Mouse (Mus musculus) stomach, postnatal 0 days (tissue): Measurements from ENCODE around the gene Arhgap29. TPM values are rescaled to one million over a fixed set of nuclear protein-coding genes. Genes with fewer than 3 reads are reported as not detected.

Source experiments
- ATAC-seq: fragments of 200-750 bp; cut with Nextera tagmentation; 2 replicates; pipeline ENCODE4 v1.8.0; 2017; ENCODE audit not compliant: low FRiP score, low TSS enrichment
- DNase-seq: peaks from one replicate; pipeline ENCODE4 v3.0.0-alpha.2; 2016; ENCODE audit warnings: low spot score
- H3K27ac ChIP-seq: fragments of 300-500 bp; sonication (generic); replicated peaks from 2 replicates; pipeline ENCODE4 v1.5.1; 2014; ENCODE audit warnings: mild to moderate bottlenecking, control low read depth
- H3K27me3 ChIP-seq: fragments of 300-500 bp; sonication (generic); 2 replicates; pipeline ENCODE4 v1.6.1; 2014; ENCODE audit warnings: low read length; ENCODE audit not compliant: control insufficient read depth, insufficient read depth
- H3K36me3 ChIP-seq: fragments of 300-500 bp; sonication (generic); 2 replicates; pipeline ENCODE4 v1.6.1; 2014; ENCODE audit warnings: low read length, mixed read lengths; ENCODE audit not compliant: control insufficient read depth, insufficient read depth
- H3K4me1 ChIP-seq: fragments of 300-500 bp; sonication (generic); replicated peaks from 2 replicates; pipeline ENCODE4 v1.6.1; 2014; ENCODE audit warnings: antibody characterized with exemption; ENCODE audit not compliant: control insufficient read depth, insufficient read depth
- H3K4me2 ChIP-seq: fragments of 300-500 bp; sonication (generic); replicated peaks from 2 replicates; pipeline ENCODE4 v1.6.1; 2014; ENCODE audit warnings: low read depth, mild to moderate bottlenecking, control low read depth, moderate library complexity
- H3K4me3 ChIP-seq: fragments of 300-500 bp; sonication (generic); 2 replicates; pipeline ENCODE4 v1.5.1; 2014; ENCODE audit warnings: low read depth, low read length, control low read depth
- H3K9ac ChIP-seq: fragments of 300-500 bp; sonication (generic); 2 replicates; pipeline ENCODE4 v1.6.1; 2014; ENCODE audit warnings: mild to moderate bottlenecking, low read length, control low read depth, mixed read lengths
- H3K9me3 ChIP-seq: fragments of 300-500 bp; sonication (generic); 2 replicates; pipeline ENCODE4 v1.6.1; 2016; ENCODE audit warnings: low read length; ENCODE audit not compliant: control insufficient read depth
- CTCF ChIP-seq: IDR thresholded peaks from 2 replicates; pipeline ENCODE4 v1.5.1; 2016; ENCODE audit warnings: antibody characterized with exemption, low read depth, mild to moderate bottlenecking, moderate library complexity
- EP300 ChIP-seq: optimal IDR thresholded peaks from 2 replicates; pipeline ENCODE3; 2016; ENCODE audit warnings: antibody characterized with exemption
- WGBS: fragments of 180-500 bp; shearing (Covaris S2); extraction: QIAGEN DNeasy Blood & Tissue Kit; methylation state at CpG from one replicate; pipeline ENCODE4 v1.1.7; 2014; 5-methylcytosine and 5-hydroxymethylcytosine counted together
- polyA plus RNA-seq: library from polyadenylated mRNA; unstranded; fragments of >200 nt; fragmentation: Nextera tagmentation; extraction: Ambion mirVana; gene quantifications from 2 replicates; pipeline ENCODE4 v1.2.1, GENCODE M21; 2015

The Arhgap29 gene
- 15.4 and 16.6 TPM in 2 replicates for polyA plus RNA-seq

DNA sequence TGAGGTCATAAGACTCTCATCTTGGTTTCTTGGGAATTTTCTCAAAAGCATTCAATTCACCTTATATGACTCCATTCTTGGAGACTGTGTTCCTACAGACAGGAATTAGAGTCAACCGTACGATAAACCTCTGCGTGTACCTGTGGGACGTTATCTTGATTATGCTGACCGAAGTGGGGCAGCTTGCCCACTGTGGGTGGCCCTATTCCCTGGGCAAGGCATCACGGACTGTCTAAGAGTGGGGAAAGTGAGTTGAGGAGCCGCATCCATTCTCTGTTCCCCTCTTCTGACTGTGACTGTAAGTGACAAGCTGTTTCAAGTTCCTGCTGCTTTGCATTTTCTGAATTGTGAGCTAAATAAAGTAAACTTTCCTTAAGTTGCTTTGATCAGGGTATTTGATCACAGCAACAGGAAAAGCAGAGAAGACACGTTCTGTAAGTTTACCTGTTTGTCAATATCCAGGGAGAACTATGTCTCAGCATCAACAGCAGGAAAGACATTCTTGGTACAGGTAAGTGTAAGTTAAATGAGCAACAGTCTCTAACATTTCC, at the start of gene Arhgap29:
Gene Arhgap29 (plus strand): TSS at position 501 of the 551 bp plus-strand sequence.
- Histone ChIP-seq H3K4me2 (peak within 1 kb of the TSS; percentile 77), H3K4me3 (peak within 1 kb of the TSS; percentile 80), H3K9ac (peak within 1 kb of the TSS; percentile 85), H3K4me1 (no peaks in the 10 kb centered on the region; the same call in 1 of the 2 replicates), H3K27me3 (no peaks in the 10 kb centered on the region), H3K36me3 (no peaks in the 10 kb centered on the region), H3K27ac (peak within 1 kb of the TSS; percentile 91), H3K9me3 (no peaks in the 10 kb centered on the region)
- TF ChIP-seq CTCF, result no peak
- DNase-seq, result no peak
- ATAC-seq, result no peak
- WGBS, result 86% methylated on average over 8 of the region's 8 CpGs

DNA sequence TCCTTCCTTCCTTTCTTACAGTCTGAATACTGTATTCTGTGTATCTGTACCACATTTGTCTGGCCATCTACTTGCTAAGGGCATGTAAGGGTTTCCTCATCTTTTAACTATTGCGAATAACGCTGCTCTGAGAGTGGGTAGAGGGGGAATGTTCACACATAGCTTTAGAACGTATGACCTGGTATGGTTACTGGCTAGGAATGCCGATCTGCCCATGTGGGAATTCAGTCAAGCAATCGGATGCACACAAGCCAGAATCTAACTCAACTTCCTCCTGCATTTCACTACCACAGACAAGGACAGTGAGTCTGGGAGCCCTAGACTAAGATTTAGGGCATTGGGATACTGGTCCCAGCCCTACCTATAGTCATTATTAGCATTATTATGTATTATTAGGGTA, 49.6 kb upstream of the Arhgap29 start:
- Histone ChIP-seq H3K27ac (no peak overlapping the region), H3K4me2 (no peak overlapping the region)

DNA sequence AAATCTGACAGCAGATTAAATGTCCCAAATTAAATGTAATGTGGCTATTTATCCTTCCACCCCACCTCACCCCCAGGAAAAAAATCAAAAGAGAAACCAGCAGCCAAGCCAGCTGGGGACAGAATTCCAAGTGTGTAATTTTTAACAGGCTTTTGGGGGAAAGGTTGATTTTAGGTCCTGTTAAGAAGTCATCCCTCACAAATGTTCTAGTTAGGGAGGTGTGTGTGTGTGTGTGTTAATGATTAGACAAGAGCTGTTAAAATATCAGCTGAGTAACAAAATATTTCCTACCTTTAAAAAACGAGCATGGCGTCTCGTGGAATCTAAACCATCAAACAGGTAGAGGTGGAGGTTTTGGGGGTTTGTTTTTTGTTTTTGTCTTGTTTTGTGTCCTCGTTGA, 49.1 kb upstream of the Arhgap29 start:
- no peaks in the 10 kb centered on the region for H3K27me3 ChIP-seq
- H3K4me1 ChIP-seq, result 0 out of 2 replicates have a peak, but pooled peaks cover 2% of the 10 kb centered on the region
- ATAC-seq, result no peak
- no peak overlapping the region for H3K4me2 ChIP-seq
- no peaks in the 10 kb centered on the region for H3K36me3 ChIP-seq
- no peak for DNase-seq
- TF ChIP-seq EP300 (no peak), CTCF (no peak)
- H3K9ac ChIP-seq, result no peak overlapping the region
- no peak overlapping the region for H3K27ac ChIP-seq
- WGBS, result 56% methylated on average over 4 of the region's 4 CpGs
- no peak overlapping the region for H3K4me3 ChIP-seq
- H3K9me3 ChIP-seq, result no peaks in the 10 kb centered on the region

More for the DNA sequence above, 49.6 kb upstream of the Arhgap29 start:
- DNase-seq (no peak), ATAC-seq (no peak)
- no peaks in the 10 kb centered on the region for H3K27me3 ChIP-seq
- 88% methylated on average over 5 of the region's 5 CpGs for WGBS
- no peak overlapping the region for H3K4me3 ChIP-seq
- H3K4me1 ChIP-seq, result 0 out of 2 replicates have a peak, but pooled peaks cover 2% of the 10 kb centered on the region
- TF ChIP-seq EP300 (no peak), CTCF (no peak)
- no peaks in the 10 kb centered on the region for H3K36me3 ChIP-seq
- no peaks in the 10 kb centered on the region for H3K9me3 ChIP-seq
- H3K9ac ChIP-seq, result no peak overlapping the region

DNA sequence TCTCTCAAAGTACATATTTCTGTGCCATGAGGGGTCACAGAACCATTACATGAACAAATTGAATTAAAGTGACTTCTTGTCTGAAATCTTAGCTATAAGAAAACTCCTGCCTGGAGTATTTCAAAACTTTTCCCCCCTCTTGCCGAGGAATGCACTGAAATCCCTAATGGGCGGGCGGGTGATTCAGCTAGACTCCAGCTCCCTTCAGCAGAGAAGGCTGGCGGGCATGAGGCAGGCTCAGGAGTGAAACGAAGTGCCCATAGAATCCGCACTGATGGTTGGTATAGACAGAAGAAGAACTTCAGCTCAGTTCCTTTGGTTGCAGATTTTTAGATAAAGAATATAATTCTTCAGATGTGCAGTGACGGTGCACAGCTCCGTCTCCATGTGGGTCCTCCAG, 48.6 kb upstream of the Arhgap29 start:
- H3K27me3 ChIP-seq, result no peaks in the 10 kb centered on the region
- DNase-seq (no peak), ATAC-seq (no peak)
- no peaks in the 10 kb centered on the region for H3K9me3 ChIP-seq
- no peak for TF ChIP-seq CTCF
- no peak overlapping the region for H3K4me3 ChIP-seq
- WGBS, result 58% methylated on average over 8 of the region's 8 CpGs
- H3K4me2 ChIP-seq, result no peak overlapping the region
- no peaks in the 10 kb centered on the region for H3K36me3 ChIP-seq
- no peak overlapping the region for H3K27ac ChIP-seq
- 0 out of 2 replicates have a peak, but pooled peaks cover 2% of the 10 kb centered on the region for H3K4me1 ChIP-seq
- no peak overlapping the region for H3K9ac ChIP-seq

DNA sequence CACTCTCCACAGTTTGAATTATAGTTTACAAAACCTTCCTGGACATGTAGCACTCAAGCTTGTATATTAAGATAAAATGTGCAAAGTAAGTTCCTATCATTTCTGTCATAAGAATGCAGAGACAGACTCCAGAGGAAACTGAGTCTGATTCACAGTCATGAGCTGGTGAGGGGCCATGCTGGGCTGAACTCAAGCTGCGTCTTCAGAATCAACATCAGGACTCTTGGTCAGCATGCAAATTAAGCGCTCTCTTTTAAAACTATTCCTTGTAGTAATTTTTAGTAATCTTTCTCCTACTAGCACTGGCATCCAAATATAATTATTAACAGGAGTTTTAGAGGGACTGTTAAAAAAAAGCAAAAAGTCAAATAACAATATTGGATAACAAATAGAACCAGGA, 47.9 kb upstream of the Arhgap29 start:
- no peak for ATAC-seq
- Histone ChIP-seq H3K4me1 (0 out of 2 replicates have a peak, but pooled peaks cover 2% of the 10 kb centered on the region), H3K27me3 (no peaks in the 10 kb centered on the region), H3K4me2 (no peak overlapping the region), H3K4me3 (no peak overlapping the region), H3K9ac (no peak overlapping the region), H3K27ac (no peak overlapping the region), H3K9me3 (no peaks in the 10 kb centered on the region), H3K36me3 (no peaks in the 10 kb centered on the region)
- no peak for TF ChIP-seq EP300
- TF ChIP-seq CTCF, result no peak
- WGBS, result 94% methylated on average over 2 of the region's 2 CpGs
- DNase-seq, result no peak

DNA sequence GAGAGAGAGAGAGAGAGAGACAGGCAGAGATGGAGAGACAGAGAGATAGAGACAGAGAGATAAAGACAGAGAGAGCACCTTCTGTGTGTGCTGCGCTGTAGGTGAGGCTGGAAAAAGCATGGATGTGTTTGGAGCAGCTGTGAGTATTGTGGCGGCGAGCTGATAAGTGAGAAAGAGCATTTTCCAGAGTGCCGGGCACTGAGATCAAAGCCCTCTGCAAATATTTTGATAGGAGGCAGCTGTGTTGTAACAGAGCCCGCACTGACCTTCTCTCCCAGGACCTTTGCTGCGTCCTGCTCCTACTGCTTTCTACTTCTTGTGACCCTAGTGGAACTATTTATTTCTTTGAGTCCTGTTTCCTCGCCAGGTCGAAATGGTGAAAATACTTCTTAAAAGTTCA, 45.7 kb upstream of the Arhgap29 start:
- ATAC-seq (no peak), DNase-seq (peak; percentile 52)
- Histone ChIP-seq H3K27me3 (no peaks in the 10 kb centered on the region), H3K9me3 (no peaks in the 10 kb centered on the region), H3K4me2 (no peak overlapping the region), H3K4me1 (0 out of 2 replicates have a peak, but pooled peaks cover 2% of the 10 kb centered on the region), H3K4me3 (no peak overlapping the region), H3K9ac (no peak overlapping the region), H3K36me3 (no peaks in the 10 kb centered on the region), H3K27ac (no peak overlapping the region)
- WGBS, result 27% methylated on average over 8 of the region's 8 CpGs
- TF ChIP-seq EP300 (no peak), CTCF (no peak)
